ENCODE assay signal across 7 mouse cellular contexts in genomic region chr4:124847573-124847972, GRCm38 (mm10). TPM values are rescaled to one million over a fixed set of nuclear protein-coding genes. Genes with fewer than 3 reads are reported as not detected.
A peak's percentile ranks its signal among the peaks of the same experiment; 100 is the strongest.
DNase-seq lines count a peak whose midpoint lies in the region; ATAC-seq lines count a peak whose summit lies in the region.

No protein-coding gene starts in this region.

- no peaks in the 10 kb centered on the region for H3K9me3 ChIP-seq in forebrain, embryonic 14.5 days (replicated peaks; ENCODE audit: control insufficient read depth, low read length)
- H3K9me3 ChIP-seq in hindbrain, embryonic 12.5 days (replicated peaks) = no peaks in the 10 kb centered on the region
- H3K9me3 ChIP-seq in midbrain, embryonic 13.5 days = no peaks in the 10 kb centered on the region

- H3K4me2 ChIP-seq in forebrain, embryonic 14.5 days (ENCODE audit: low read length) = no peak overlapping the region
- H3K4me2 ChIP-seq in hindbrain, embryonic 12.5 days (replicated peaks) = no peak overlapping the region
- 0 out of 2 replicates have a peak overlapping the region, but pooled peaks have one; percentile 4 for H3K4me2 ChIP-seq in midbrain, embryonic 13.5 days (replicated peaks)

- ATAC-seq in forebrain, embryonic 14.5 days = no peak
- no peak for ATAC-seq in hindbrain, embryonic 12.5 days (ENCODE audit: low FRiP score)
- no peak for ATAC-seq in midbrain, embryonic 13.5 days

- peaks cover 13% of the 10 kb centered on the region for H3K4me1 ChIP-seq in forebrain, embryonic 14.5 days (ENCODE audit: control insufficient read depth, insufficient read depth, low read length)
- H3K4me1 ChIP-seq in hindbrain, embryonic 12.5 days = peaks cover 25% of the 10 kb centered on the region
- peaks cover 38% of the 10 kb centered on the region for H3K4me1 ChIP-seq in midbrain, embryonic 13.5 days (replicated peaks)

- WGBS in forebrain, embryonic 14.5 days = 5% methylated on average over 8 of the region's 8 CpGs
- 4% methylated on average over 8 of the region's 8 CpGs for WGBS in hindbrain, embryonic 12.5 days
- WGBS in midbrain, embryonic 13.5 days = 8% methylated on average over 8 of the region's 8 CpGs

- H3K27me3 ChIP-seq in forebrain, embryonic 14.5 days (replicated peaks; ENCODE audit: control insufficient read depth, insufficient read depth, low read length) = no peaks in the 10 kb centered on the region
- no peaks in the 10 kb centered on the region for H3K27me3 ChIP-seq in hindbrain, embryonic 12.5 days
- no peaks in the 10 kb centered on the region for H3K27me3 ChIP-seq in midbrain, embryonic 13.5 days

- no peak overlapping the region for H3K4me3 ChIP-seq in forebrain, embryonic 14.5 days (ENCODE audit: low read depth, low read length)
- 0 out of 2 replicates have a peak overlapping the region, but pooled peaks have one; percentile 0 for H3K4me3 ChIP-seq in hindbrain, embryonic 12.5 days
- no peak overlapping the region for H3K4me3 ChIP-seq in midbrain, embryonic 13.5 days (replicated peaks)

- no peak overlapping the region for H3K27ac ChIP-seq in forebrain, embryonic 14.5 days (ENCODE audit: low read depth, low read length)
- H3K27ac ChIP-seq in hindbrain, embryonic 12.5 days = peak overlapping the region; percentile 17; the same call in 1 of the 2 replicates
- H3K27ac ChIP-seq in midbrain, embryonic 13.5 days = peak overlapping the region; percentile 4; the same call in 1 of the 2 replicates

- intact Hi-C loops in left cerebral cortex, postnatal 14 days (cut with DNase I) = loop anchor here (2.0 kb wide), 1 partner anchor 45 kb away; the partner anchor contains the start of gene Mtf1

- peak; percentile 89 for DNase-seq in Muller cell, postnatal 12 days (ENCODE audit: inconsistent ontology term)
- DNase-seq in c-Kit-negative CD71-positive TER-119-positive erythroid progenitor cells, embryonic 14.5 days (ENCODE audit: low read depth, low spot score) = peak; percentile 64
- DNase-seq in forebrain, embryonic 14.5 days (ENCODE audit: low spot score) = peak; percentile 78
- peak; percentile 89 to 93 for DNase-seq in left cerebral cortex, postnatal 14 days (ENCODE audit: low spot score in 2 of 2)
- peak; percentile 69 for DNase-seq in spleen, adult 12 weeks (ENCODE audit: low spot score)

- H3K9ac ChIP-seq in forebrain, embryonic 14.5 days (ENCODE audit: low read length) = no peak overlapping the region
- H3K9ac ChIP-seq in hindbrain, embryonic 12.5 days = no peak overlapping the region
- 0 out of 2 replicates have a peak overlapping the region, but pooled peaks have one; percentile 25 for H3K9ac ChIP-seq in midbrain, embryonic 13.5 days (replicated peaks)

- peaks cover 24% of the 10 kb centered on the region for H3K36me3 ChIP-seq in forebrain, embryonic 14.5 days (ENCODE audit: control insufficient read depth, insufficient read depth, low read length)
- H3K36me3 ChIP-seq in hindbrain, embryonic 12.5 days = peaks cover 25% of the 10 kb centered on the region
- peaks cover 36% of the 10 kb centered on the region for H3K36me3 ChIP-seq in midbrain, embryonic 13.5 days

RNA-seq across cellular contexts. Expression of gene Yrdc, which starts 2.9 kb away (rescaled TPM):
- 57.1 and 62.4 TPM in 2 replicates for polyA plus RNA-seq in forebrain, embryonic 14.5 days (2014; fragmentation: Nextera tagmentation; extraction: Ambion mirVana)
- polyA plus RNA-seq in hindbrain, embryonic 12.5 days (2016; fragmentation: Nextera tagmentation; extraction: Ambion mirVana) = 44.4 and 48.5 TPM in 2 replicates
- 10 to 100 TPM; 29.6 to 29.7 TPM for total RNA-seq in left cerebral cortex, postnatal 14 days (2021)
- 42.8 and 45.1 TPM in 2 replicates for polyA plus RNA-seq in midbrain, embryonic 13.5 days (2015; fragmentation: Nextera tagmentation; extraction: Ambion mirVana)

RNA-seq across cellular contexts. Expression of gene 1110065P20Rik, which starts 3.4 kb away (rescaled TPM):
- polyA plus RNA-seq in forebrain, embryonic 14.5 days (2014; fragmentation: Nextera tagmentation; extraction: Ambion mirVana) = 78.0 and 90.7 TPM in 2 replicates
- 77.6 and 84.0 TPM in 2 replicates for polyA plus RNA-seq in hindbrain, embryonic 12.5 days (2016; fragmentation: Nextera tagmentation; extraction: Ambion mirVana)
- 10 to 100 TPM; 88.7 to 91.2 TPM for total RNA-seq in left cerebral cortex, postnatal 14 days (2021)
- polyA plus RNA-seq in midbrain, embryonic 13.5 days (2015; fragmentation: Nextera tagmentation; extraction: Ambion mirVana) = 70.6 and 77.5 TPM in 2 replicates

RNA-seq across cellular contexts. Expression of gene Maneal, which starts 14.4 kb away (rescaled TPM):
- 12.9 and 13.4 TPM in 2 replicates for polyA plus RNA-seq in forebrain, embryonic 14.5 days (2014; fragmentation: Nextera tagmentation; extraction: Ambion mirVana)
- polyA plus RNA-seq in hindbrain, embryonic 12.5 days (2016; fragmentation: Nextera tagmentation; extraction: Ambion mirVana) = 4.4 and 7.3 TPM in 2 replicates
- 10 to 100 TPM; 51.1 to 55.7 TPM for total RNA-seq in left cerebral cortex, postnatal 14 days (2021)
- 7.3 and 9.5 TPM in 2 replicates for polyA plus RNA-seq in midbrain, embryonic 13.5 days (2015; fragmentation: Nextera tagmentation; extraction: Ambion mirVana)

RNA-seq across cellular contexts. Expression of gene Epha10, which starts 33.1 kb away (rescaled TPM):
- polyA plus RNA-seq in forebrain, embryonic 14.5 days (2014; fragmentation: Nextera tagmentation; extraction: Ambion mirVana) = 0.27 and 0.84 TPM in 2 replicates
- polyA plus RNA-seq in hindbrain, embryonic 12.5 days (2016; fragmentation: Nextera tagmentation; extraction: Ambion mirVana) = 6.8 and 7.5 TPM in 2 replicates
- 10 to 100 TPM; 32.4 to 34.4 TPM for total RNA-seq in left cerebral cortex, postnatal 14 days (2021)
- polyA plus RNA-seq in midbrain, embryonic 13.5 days (2015; fragmentation: Nextera tagmentation; extraction: Ambion mirVana) = 10.0 and 13.4 TPM in 2 replicates

RNA-seq across cellular contexts. Expression of gene Mtf1, which starts 45.7 kb away (rescaled TPM):
- polyA plus RNA-seq in forebrain, embryonic 14.5 days (2014; fragmentation: Nextera tagmentation; extraction: Ambion mirVana) = 12.7 and 13.6 TPM in 2 replicates
- 12.4 and 13.7 TPM in 2 replicates for polyA plus RNA-seq in hindbrain, embryonic 12.5 days (2016; fragmentation: Nextera tagmentation; extraction: Ambion mirVana)
- total RNA-seq in left cerebral cortex, postnatal 14 days (2021) = 10 to 100 TPM; 24.5 to 25.8 TPM
- 14.6 and 15.7 TPM in 2 replicates for polyA plus RNA-seq in midbrain, embryonic 13.5 days (2015; fragmentation: Nextera tagmentation; extraction: Ambion mirVana)
